Mouse (Mus musculus): Measurements from ENCODE around the gene Xcl1.

DNA sequence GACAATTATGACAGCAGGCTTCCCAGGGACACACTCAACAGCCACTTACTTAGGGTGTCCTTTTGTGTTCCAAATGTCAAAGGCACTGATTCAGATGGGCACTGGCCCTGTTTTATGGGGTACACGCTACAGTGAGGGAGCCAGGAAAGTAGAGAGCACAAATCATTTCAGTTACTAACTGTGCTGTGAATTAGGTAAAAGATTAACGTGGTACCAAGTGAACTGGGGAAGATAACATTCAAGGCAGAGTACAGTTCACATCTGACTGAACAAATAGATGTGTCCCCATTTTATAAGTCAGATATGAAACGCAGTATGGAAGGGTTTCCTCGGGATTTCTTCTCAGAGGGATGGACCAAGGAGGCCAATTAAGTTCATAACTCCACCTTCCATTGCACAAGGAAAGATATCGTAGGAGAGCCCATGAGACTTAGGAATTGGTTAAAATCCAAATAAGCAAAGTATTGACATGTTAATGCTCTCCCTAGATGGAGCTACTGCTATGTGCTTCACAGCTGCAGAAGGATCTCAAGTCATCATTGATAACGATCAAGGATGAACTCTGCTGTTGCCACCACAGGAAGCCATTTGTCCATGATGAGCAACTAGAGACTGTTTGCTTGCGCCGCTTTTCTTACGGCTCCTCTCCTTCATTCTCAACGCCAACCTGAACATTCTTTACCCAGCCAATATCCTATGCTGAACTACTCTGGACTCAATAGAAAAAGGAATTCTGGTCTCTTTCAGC lies 1.7 kb downstream of the Xcl1 start:
- TF ChIP-seq CTCF (IDR thresholded peaks at IDR 0.05 in 2 of 3, conservative IDR thresholded peaks at IDR 0.05 in 1 of 3; ENCODE audit: control insufficient read depth in 1 of 3, insufficient read depth in 1 of 3, low read depth in 2 of 3, low read length in 3 of 3, poor library complexity in 1 of 3, severe bottlenecking in 1 of 3) (no peak), SMC3 (IDR thresholded peaks at IDR 0.05; ENCODE audit: low read depth, low read length) (no peak), MYC (IDR thresholded peaks at IDR 0.05; ENCODE audit: low read depth, low read length) (no peak), MAX (IDR thresholded peaks at IDR 0.05; ENCODE audit: low read length) (no peak), USF1 (IDR thresholded peaks at IDR 0.05; ENCODE audit: low read depth, low read length) (no peak), ZC3H11A (IDR thresholded peaks at IDR 0.05; ENCODE audit: low read depth, low read length) (no peak), EP300 (IDR thresholded peaks at IDR 0.05; ENCODE audit: low read depth in 1 of 2, low read length in 2 of 2) (no peak), POLR2AphosphoS2 (IDR thresholded peaks at IDR 0.05; ENCODE audit: low read length) (no peak), TBP (IDR thresholded peaks at IDR 0.05; ENCODE audit: low read depth, low read length) (no peak), HCFC1 (IDR thresholded peaks at IDR 0.05; ENCODE audit: low read depth, low read length) (no peak), USF2 (IDR thresholded peaks at IDR 0.05; ENCODE audit: borderline replicate concordance in 1 of 2, insufficient read depth in 1 of 2, low read depth in 1 of 2, low read length in 2 of 2) (no peak), ZMIZ1 (IDR thresholded peaks at IDR 0.05; ENCODE audit: low read depth, low read length) (no peak)

All from MEL (cell line).